Mouse (Mus musculus) hindbrain, embryonic 16.5 days (tissue): Measurements from ENCODE around the gene Masp1. TPM values are rescaled to one million over a fixed set of nuclear protein-coding genes. Genes with fewer than 3 reads are reported as not detected.

Experiments used
- ATAC-seq: fragments of 200-750 bp; cut with Nextera tagmentation; 2 replicates; pipeline ENCODE4 v1.8.0; 2017; ENCODE audit warnings: moderate TSS enrichment, moderate library complexity
- H3K27ac ChIP-seq: fragments of 300-500 bp; sonication (generic); 2 replicates; pipeline ENCODE4 v1.5.1; 2014; ENCODE audit warnings: low read depth, mild to moderate bottlenecking, control low read depth, low read length, moderate library complexity
- H3K27me3 ChIP-seq: fragments of 300-500 bp; sonication (generic); replicated peaks from 2 replicates; pipeline ENCODE4 v1.6.1; 2014; ENCODE audit warnings: low read length; ENCODE audit not compliant: control insufficient read depth, insufficient read depth
- H3K36me3 ChIP-seq: fragments of 300-500 bp; sonication (generic); 2 replicates; pipeline ENCODE4 v1.6.1; 2014; ENCODE audit warnings: mild to moderate bottlenecking, low read length, moderate library complexity, mixed read lengths; ENCODE audit not compliant: control insufficient read depth, insufficient read depth
- H3K4me1 ChIP-seq: fragments of 300-500 bp; sonication (generic); 2 replicates; pipeline ENCODE4 v1.6.1; 2014; ENCODE audit warnings: low read depth, low read length; ENCODE audit not compliant: control insufficient read depth, insufficient read depth
- H3K4me2 ChIP-seq: fragments of 300-500 bp; sonication (generic); 2 replicates; pipeline ENCODE4 v1.6.1; 2014; ENCODE audit warnings: mild to moderate bottlenecking, low read length, control low read depth, moderate library complexity
- H3K4me3 ChIP-seq: fragments of 300-500 bp; sonication (generic); 2 replicates; pipeline ENCODE4 v1.5.1; 2014; ENCODE audit warnings: mild to moderate bottlenecking, low read length, control low read depth, moderate library complexity
- H3K9ac ChIP-seq: fragments of 300-500 bp; sonication (generic); 2 replicates; pipeline ENCODE4 v1.6.1; 2014; ENCODE audit warnings: low read depth, mild to moderate bottlenecking, control low read depth, low read length, moderate library complexity
- H3K9me3 ChIP-seq: fragments of 300-500 bp; sonication (generic); 2 replicates; pipeline ENCODE4 v1.6.1; 2014; ENCODE audit warnings: mild to moderate bottlenecking, low read length, moderate library complexity; ENCODE audit not compliant: control insufficient read depth
- WGBS: fragments of 180-500 bp; shearing (Covaris S2); extraction: QIAGEN DNeasy Blood & Tissue Kit; methylation state at CpG from one replicate; pipeline ENCODE4 v1.1.7; 2014; 5-methylcytosine and 5-hydroxymethylcytosine counted together
- polyA plus RNA-seq: library from polyadenylated mRNA; unstranded; fragments of >200 nt; fragmentation: Nextera tagmentation; extraction: Ambion mirVana; gene quantifications from 2 replicates; pipeline ENCODE4 v1.2.1, GENCODE M21; 2015

Gene Masp1
- polyA plus RNA-seq, 1 experiment from 2014 or later, result 29.9 TPM

DNA sequence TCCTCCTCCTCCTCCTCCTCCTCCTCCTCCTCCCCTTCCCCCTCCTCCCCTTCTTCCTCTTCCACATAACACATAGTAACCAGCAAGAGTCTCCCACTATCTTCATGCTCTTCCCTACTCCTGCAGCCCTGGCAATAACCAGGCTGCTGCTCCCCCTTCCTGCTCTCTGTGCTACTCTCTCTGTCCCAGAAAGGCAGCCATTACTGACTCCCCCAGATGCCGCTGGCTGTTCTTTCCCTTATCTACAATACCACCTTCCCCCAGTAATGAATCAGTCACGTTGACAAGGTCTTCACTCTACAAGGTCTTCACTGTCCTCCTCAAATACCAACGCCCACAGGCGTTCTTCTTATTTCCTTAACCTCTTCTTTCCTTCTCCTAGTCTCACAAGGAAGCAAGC, 119.2 kb downstream of the Masp1 start:
- Histone ChIP-seq H3K4me1 (no peaks in the 10 kb centered on the region), H3K9ac (no peak overlapping the region), H3K4me2 (no peak overlapping the region), H3K4me3 (no peak overlapping the region), H3K36me3 (no peaks in the 10 kb centered on the region), H3K27ac (no peak overlapping the region), H3K9me3 (no peaks in the 10 kb centered on the region), H3K27me3 (no peaks in the 10 kb centered on the region)
- whole genome bisulfite sequencing, result 70% methylated on average over 4 of the region's 4 CpGs
- no peak for ATAC-seq

Other genes starting within 250 kb of the Masp1 start
- gene Rtp1, start 91.7 kb downstream of the Masp1 start, polyA plus RNA-seq, result 0.14 and 0.20 TPM in 2 replicates
- gene Rtp4, start 524 bp downstream of the Masp1 start, polyA plus RNA-seq, result 4.0 and 4.3 TPM in 2 replicates